Mouse (Mus musculus): ENCODE data around the gene Gm5622. TPM values are rescaled to one million over a fixed set of nuclear protein-coding genes. Genes with fewer than 3 reads are reported as not detected.
"Not testable (repeated sequence)": the region's sequence is repeated elsewhere in the genome, so short reads cannot be mapped to it uniquely, and the experiment has no call there.

The Gm5622 gene
- polyA plus RNA-seq, 1 experiment from 2014 or later: 0.16 TPM

DNA sequence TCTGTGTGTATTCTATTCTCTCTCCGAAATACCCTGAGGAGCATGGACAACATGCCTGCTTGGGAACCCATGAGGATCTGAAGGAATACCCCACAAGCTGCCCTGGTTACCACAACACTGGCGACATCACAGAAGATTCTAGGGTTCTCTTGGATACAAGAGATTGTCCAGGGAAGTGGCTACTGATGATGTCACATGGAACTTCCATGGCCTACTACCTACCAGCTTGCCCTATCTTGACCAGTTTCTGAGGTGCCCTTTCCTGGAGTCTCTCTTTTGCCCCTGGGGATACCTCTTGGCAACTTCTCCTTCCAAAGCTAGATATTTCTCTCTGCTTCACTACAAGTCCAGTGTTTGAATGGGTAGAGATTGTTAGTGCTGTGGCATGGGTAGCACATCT is 142.8 kb downstream of the Gm5622 start, which contains the start of gene Gm17079:
Gene Gm17079 (minus strand): TSS at position 101 of the 400 bp plus-strand sequence.
- not testable (repeated sequence) for H3K36me3 ChIP-seq (ENCODE audit: control insufficient read depth, insufficient read depth, low read length); H3K9me3 ChIP-seq (ENCODE audit: control insufficient read depth, low read length); H3K4me1 ChIP-seq (ENCODE audit: control insufficient read depth in 2 of 2, insufficient read depth in 2 of 2, low read length in 2 of 2); H3K9ac ChIP-seq (ENCODE audit: low read length); H3K27ac ChIP-seq (replicated peaks in 1 of 2; ENCODE audit: control insufficient read depth in 1 of 2, insufficient read depth in 1 of 2, low read depth in 2 of 2, low read length in 2 of 2); H3K4me3 ChIP-seq (ENCODE audit: control insufficient read depth in 1 of 2, insufficient read depth in 1 of 2, low read depth in 1 of 2, low read length in 2 of 2); H3K27me3 ChIP-seq (ENCODE audit: control insufficient read depth, insufficient read depth, low read length); ATAC-seq (ENCODE audit: insufficient number of reproducible peaks, insufficient read depth, low FRiP score, low read depth); H3K4me2 ChIP-seq (ENCODE audit: low read length)
- 62% methylated on average over 1 of the region's 2 CpGs for WGBS

Other genes with a start within 250 kb of the Gm5622 start
- gene Gm7247, start 191.0 kb upstream of the Gm5622 start, polyA plus RNA-seq (2014; fragmentation: Nextera tagmentation; extraction: Ambion mirVana): not detected in 2 replicates
- not detected in 2 replicates for gene Vmn2r88, start 142.0 kb upstream of the Gm5622 start, polyA plus RNA-seq (2014; fragmentation: Nextera tagmentation; extraction: Ambion mirVana)
- not detected in 2 replicates for gene Vmn2r89, start 100.9 kb upstream of the Gm5622 start, polyA plus RNA-seq (2014; fragmentation: Nextera tagmentation; extraction: Ambion mirVana)
- gene Gm17175, start 21.3 kb downstream of the Gm5622 start, polyA plus RNA-seq (2014; fragmentation: Nextera tagmentation; extraction: Ambion mirVana): not detected in 2 replicates
- not detected in 2 replicates for gene Gm17174, start 39.3 kb downstream of the Gm5622 start, polyA plus RNA-seq (2014; fragmentation: Nextera tagmentation; extraction: Ambion mirVana)
- not detected in 2 replicates for gene Gm17078, start 58.5 kb downstream of the Gm5622 start, polyA plus RNA-seq (2014; fragmentation: Nextera tagmentation; extraction: Ambion mirVana)
- gene Gm4181, start 82.9 kb downstream of the Gm5622 start, polyA plus RNA-seq (2014; fragmentation: Nextera tagmentation; extraction: Ambion mirVana): not detected in 2 replicates
- not detected in 2 replicates for gene Gm17079, start 142.7 kb downstream of the Gm5622 start, polyA plus RNA-seq (2014; fragmentation: Nextera tagmentation; extraction: Ambion mirVana)
- not detected in 2 replicates for gene Gm5800, start 164.4 kb downstream of the Gm5622 start, polyA plus RNA-seq (2014; fragmentation: Nextera tagmentation; extraction: Ambion mirVana)
- gene Ang4, start 220.8 kb downstream of the Gm5622 start, polyA plus RNA-seq (2014; fragmentation: Nextera tagmentation; extraction: Ambion mirVana): not detected in 2 replicates
- not detected in 2 replicates for gene AY358078, start 247.3 kb downstream of the Gm5622 start, polyA plus RNA-seq (2014; fragmentation: Nextera tagmentation; extraction: Ambion mirVana)